Mouse (Mus musculus) midbrain, embryonic 14.5 days (tissue): ENCODE results near the gene Mex3d. TPM values are rescaled to one million over a fixed set of nuclear protein-coding genes. Genes with fewer than 3 reads are reported as not detected.
A peak's percentile ranks its signal among the peaks of the same experiment; 100 is the strongest.

Source experiments
- ATAC-seq: fragments of 200-750 bp; cut with Nextera tagmentation; 2 replicates; pipeline ENCODE4 v1.8.0; 2017; ENCODE audit warnings: moderate number of reproducible peaks, moderate library complexity; ENCODE audit not compliant: low FRiP score, low TSS enrichment
- DNase-seq: peaks from one replicate; pipeline ENCODE4 v3.0.0-alpha.2; 2015
- H3K27ac ChIP-seq: fragments of 300-500 bp; sonication (generic); replicated peaks from 2 replicates; pipeline ENCODE4 v1.5.1; 2014; ENCODE audit warnings: mild to moderate bottlenecking, low read depth, low read length, moderate library complexity
- H3K27me3 ChIP-seq: fragments of 300-500 bp; sonication (generic); 2 replicates; pipeline ENCODE4 v1.6.1; 2014; ENCODE audit warnings: low read length, control low read depth, mixed read lengths; ENCODE audit not compliant: control insufficient read depth, insufficient read depth
- H3K36me3 ChIP-seq: fragments of 300-500 bp; sonication (generic); 2 replicates; pipeline ENCODE4 v1.6.1; 2014; ENCODE audit warnings: low read length, control low read depth; ENCODE audit not compliant: control insufficient read depth, insufficient read depth
- H3K4me1 ChIP-seq: fragments of 300-500 bp; sonication (generic); 2 replicates; pipeline ENCODE4 v1.6.1; 2014; ENCODE audit warnings: mild to moderate bottlenecking, antibody characterized with exemption, low read length, control low read depth; ENCODE audit not compliant: control insufficient read depth, insufficient read depth
- H3K4me2 ChIP-seq: fragments of 300-500 bp; sonication (generic); 2 replicates; pipeline ENCODE4 v1.6.1; 2014; ENCODE audit warnings: mild to moderate bottlenecking, low read length, moderate library complexity
- H3K4me3 ChIP-seq: fragments of 300-500 bp; sonication (generic); replicated peaks from 2 replicates; pipeline ENCODE4 v1.5.1; 2014; ENCODE audit warnings: low read depth, low read length
- H3K9ac ChIP-seq: fragments of 300-500 bp; sonication (generic); replicated peaks from 2 replicates; pipeline ENCODE4 v1.6.1; 2014; ENCODE audit warnings: mild to moderate bottlenecking, low read length, moderate library complexity
- H3K9me3 ChIP-seq: fragments of 300-500 bp; sonication (generic); 2 replicates; pipeline ENCODE4 v1.6.1; 2016; ENCODE audit warnings: low read length, control low read depth, mixed read lengths; ENCODE audit not compliant: control insufficient read depth
- WGBS: fragments of 180-500 bp; shearing (Covaris S2); extraction: QIAGEN DNeasy Blood & Tissue Kit; methylation state at CpG from one replicate; pipeline ENCODE4 v1.1.7; 2014; 5-methylcytosine and 5-hydroxymethylcytosine counted together
- polyA plus RNA-seq: library from polyadenylated mRNA; unstranded; fragments of >200 nt; fragmentation: Nextera tagmentation; extraction: Ambion mirVana; gene quantifications from 2 replicates; pipeline ENCODE4 v1.2.1, GENCODE M21; 2014

The Mex3d gene
- polyA plus RNA-seq, 1 experiment from 2014 or later, result 17.3 TPM

DNA sequence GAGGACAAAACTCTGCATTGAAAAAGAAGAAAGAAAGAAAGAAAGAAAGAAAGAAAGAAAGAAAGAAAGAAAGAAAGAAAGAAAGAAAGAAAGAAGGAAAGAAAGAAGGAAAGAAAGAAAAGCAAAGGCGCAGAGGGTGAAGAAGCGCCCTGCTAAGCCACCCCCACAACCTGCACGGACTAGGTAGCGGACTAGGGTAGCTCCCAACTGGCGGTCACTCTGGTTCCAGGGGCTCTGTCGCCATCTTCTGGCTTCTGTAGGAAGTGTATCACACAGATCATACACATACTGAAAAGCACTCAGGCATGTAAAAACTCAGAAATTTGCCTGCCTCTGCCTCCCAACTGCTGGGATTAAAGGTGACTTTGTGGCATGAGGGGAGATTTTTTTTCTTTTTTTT lies 13.4 kb downstream of the Mex3d start:
- Histone ChIP-seq H3K9me3 (no peaks in the 10 kb centered on the region), H3K4me1 (peaks cover 11% of the 10 kb centered on the region; the same call in 1 of the 2 replicates), H3K4me2 (no peak overlapping the region), H3K36me3 (peaks cover 1% of the 10 kb centered on the region), H3K27me3 (no peaks in the 10 kb centered on the region), H3K27ac (no peak overlapping the region), H3K9ac (no peak overlapping the region), H3K4me3 (no peak overlapping the region)
- peak; percentile 72 for DNase-seq
- no peak for ATAC-seq
- WGBS, result 23% methylated on average over 6 of the region's 6 CpGs

DNA sequence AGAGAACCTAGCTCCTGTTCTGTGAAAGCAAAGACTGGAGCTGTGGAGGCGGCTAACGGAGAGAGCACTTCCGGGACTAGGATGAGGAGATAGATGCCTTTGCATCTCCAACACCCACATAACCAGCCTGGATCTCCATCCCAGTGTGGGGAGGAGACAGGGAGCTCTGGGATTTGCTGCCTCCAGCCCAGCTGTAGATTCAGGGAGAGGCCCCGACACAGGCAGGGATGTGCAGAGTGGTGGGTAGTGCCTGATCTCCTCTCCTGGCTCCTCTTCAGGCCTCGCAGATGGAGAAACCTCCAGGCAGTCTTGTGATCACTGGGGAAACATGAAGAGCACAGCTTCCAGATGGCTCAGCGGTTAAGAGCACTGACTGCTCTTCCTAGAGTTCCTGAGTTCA lies 14.8 kb downstream of the Mex3d start:
- H3K4me3 ChIP-seq, result no peak overlapping the region
- DNase-seq, result no peak
- H3K4me1 ChIP-seq, result peaks cover 11% of the 10 kb centered on the region; the same call in 1 of the 2 replicates
- no peaks in the 10 kb centered on the region for H3K9me3 ChIP-seq
- no peaks in the 10 kb centered on the region for H3K27me3 ChIP-seq
- H3K9ac ChIP-seq, result no peak overlapping the region
- no peak overlapping the region for H3K4me2 ChIP-seq
- 83% methylated on average over 6 of the region's 6 CpGs for WGBS
- no peaks in the 10 kb centered on the region for H3K36me3 ChIP-seq
- H3K27ac ChIP-seq, result no peak overlapping the region
- ATAC-seq, result no peak

DNA sequence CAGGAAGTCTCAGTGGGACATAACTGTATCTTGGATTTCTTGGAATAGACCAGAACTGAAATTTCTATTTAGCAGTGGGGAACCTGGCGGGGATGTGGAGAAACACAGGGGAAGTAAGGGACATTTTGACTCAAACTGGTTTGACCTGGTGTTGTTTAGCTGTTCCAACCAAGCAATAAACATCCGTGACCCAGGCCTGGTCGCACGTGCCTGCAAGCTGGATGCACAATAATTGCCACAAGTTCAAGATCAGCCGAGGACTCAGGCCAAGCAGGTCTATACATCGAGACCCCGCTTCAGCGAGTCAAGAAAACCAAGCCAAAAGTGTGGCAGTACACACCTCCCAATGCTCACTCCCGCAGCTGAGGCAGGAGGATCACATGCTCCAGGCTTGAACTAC lies 15.5 kb downstream of the Mex3d start:
- Histone ChIP-seq H3K27ac (no peak overlapping the region), H3K36me3 (no peaks in the 10 kb centered on the region), H3K9me3 (no peaks in the 10 kb centered on the region), H3K4me1 (peaks cover 11% of the 10 kb centered on the region; the same call in 1 of the 2 replicates), H3K27me3 (no peaks in the 10 kb centered on the region), H3K9ac (no peak overlapping the region; the same call in 1 of the 2 replicates), H3K4me3 (no peak overlapping the region), H3K4me2 (peak overlapping the region; percentile 41)
- ATAC-seq (no peak), DNase-seq (no peak)
- 55% methylated on average over 9 of the region's 9 CpGs for WGBS

DNA sequence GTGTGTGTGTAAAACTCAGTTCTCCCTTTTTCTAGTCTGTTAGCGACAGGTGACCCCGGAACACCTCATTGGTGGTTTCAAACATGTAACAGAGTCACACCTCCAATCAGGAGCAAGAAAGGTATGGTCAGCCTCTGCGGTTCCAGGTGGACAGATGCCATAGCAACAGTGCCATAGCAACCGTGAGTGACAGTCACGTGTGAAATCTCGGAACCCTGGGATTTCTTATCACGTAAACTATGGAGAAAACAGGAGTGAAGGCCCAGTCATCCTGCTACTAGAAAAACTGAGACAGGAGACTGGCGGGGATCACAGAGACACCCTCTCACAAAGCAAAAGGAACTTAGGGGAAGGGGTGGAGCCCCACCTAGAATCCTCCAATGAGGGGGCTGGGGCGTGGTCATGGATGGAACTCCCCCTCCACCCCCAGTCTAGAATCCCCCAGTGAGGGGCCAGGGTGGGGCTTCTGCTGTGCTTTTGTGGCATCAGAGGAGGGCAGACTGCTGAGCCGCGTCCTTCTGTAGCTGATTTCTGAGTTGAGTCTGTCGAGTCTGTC lies 16.0 kb downstream of the Mex3d start:
- ATAC-seq, result peak; percentile 63; the same call in 1 of the 2 replicates
- H3K9ac ChIP-seq, result no peak overlapping the region; the same call in 1 of the 2 replicates

DNA sequence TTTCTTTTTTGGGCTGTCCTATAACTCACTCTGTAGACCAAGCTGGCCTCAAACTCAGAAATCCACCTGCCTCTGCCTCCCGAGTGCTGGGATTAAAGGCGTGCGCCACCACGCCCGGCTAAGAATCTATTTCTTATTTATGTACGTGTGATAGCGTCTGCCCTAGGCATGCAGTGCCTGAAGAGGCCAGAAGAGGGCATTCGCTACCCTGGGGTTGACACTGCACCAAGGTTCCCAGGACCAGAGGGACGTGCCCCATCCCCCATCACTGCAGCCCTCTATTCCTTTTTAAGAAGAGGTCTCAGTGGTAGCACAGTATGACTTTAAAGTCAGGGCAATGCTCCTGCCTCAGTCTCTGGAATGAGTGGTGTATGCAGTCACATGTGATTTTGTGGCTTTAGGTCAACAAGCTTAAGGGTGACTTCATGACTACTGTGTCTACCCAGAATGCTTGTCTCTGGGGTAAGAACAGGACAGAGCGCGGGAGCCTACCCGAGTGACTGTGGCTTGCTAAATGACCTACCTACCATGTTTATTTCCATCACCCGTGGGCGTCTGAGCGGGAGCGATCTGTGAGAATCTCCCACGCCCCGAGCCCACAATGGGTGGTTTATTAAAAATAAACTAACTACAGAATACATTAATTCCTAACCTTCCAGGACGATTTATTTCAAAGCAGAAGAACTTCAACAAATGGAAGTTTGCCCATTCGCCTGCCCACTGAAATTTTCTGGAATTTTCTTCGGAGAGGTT lies 17.3 kb downstream of the Mex3d start:
- Histone ChIP-seq H3K27ac (no peak overlapping the region), H3K9me3 (no peaks in the 10 kb centered on the region), H3K4me2 (no peak overlapping the region), H3K27me3 (no peaks in the 10 kb centered on the region), H3K9ac (no peak overlapping the region), H3K36me3 (no peaks in the 10 kb centered on the region), H3K4me1 (peaks cover 11% of the 10 kb centered on the region; the same call in 1 of the 2 replicates), H3K4me3 (no peak overlapping the region)
- ATAC-seq (no peak), DNase-seq (no peak)
- WGBS, result 85% methylated on average over 21 of the region's 21 CpGs

More for the DNA sequence above, 16.0 kb downstream of the Mex3d start:
- H3K27ac ChIP-seq, result no peak overlapping the region
- WGBS, result 3% methylated on average over 12 of the region's 12 CpGs
- H3K4me2 ChIP-seq, result peak overlapping the region; percentile 41
- H3K9me3 ChIP-seq, result no peaks in the 10 kb centered on the region
- DNase-seq, result peak; percentile 77
- no peaks in the 10 kb centered on the region for H3K36me3 ChIP-seq
- H3K27me3 ChIP-seq, result no peaks in the 10 kb centered on the region
- peaks cover 11% of the 10 kb centered on the region; the same call in 1 of the 2 replicates for H3K4me1 ChIP-seq
- H3K4me3 ChIP-seq, result no peak overlapping the region

DNA sequence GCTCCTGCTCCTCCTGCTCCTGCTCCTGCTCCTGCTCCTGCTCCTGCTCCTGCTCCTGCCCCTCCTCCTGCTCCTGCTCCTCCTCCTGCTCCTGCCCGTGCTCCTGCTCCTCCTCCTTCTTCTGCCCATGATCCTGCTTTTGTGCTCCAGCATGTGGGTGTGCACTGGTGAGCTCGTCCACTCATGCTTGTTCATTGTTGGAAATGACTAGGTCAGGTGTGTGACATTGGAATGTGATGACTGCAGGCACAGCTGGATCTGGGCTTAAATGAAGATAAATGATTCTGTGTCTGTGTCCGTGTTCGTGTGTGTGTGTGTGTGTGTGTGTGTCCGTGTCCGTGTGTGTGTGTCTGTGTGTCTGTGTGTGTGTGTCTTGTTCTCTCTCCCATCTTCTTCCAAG lies 19.1 kb downstream of the Mex3d start:
- no peak for ATAC-seq
- 93% methylated on average over 6 of the region's 6 CpGs for whole genome bisulfite sequencing
- no peak overlapping the region for H3K4me2 ChIP-seq
- no peak overlapping the region for H3K9ac ChIP-seq
- no peaks in the 10 kb centered on the region for H3K27me3 ChIP-seq
- no peak overlapping the region for H3K27ac ChIP-seq
- no peak for DNase-seq
- H3K4me1 ChIP-seq, result peaks cover 11% of the 10 kb centered on the region; the same call in 1 of the 2 replicates
- H3K9me3 ChIP-seq, result no peaks in the 10 kb centered on the region
- H3K4me3 ChIP-seq, result no peak overlapping the region
- no peaks in the 10 kb centered on the region for H3K36me3 ChIP-seq

DNA sequence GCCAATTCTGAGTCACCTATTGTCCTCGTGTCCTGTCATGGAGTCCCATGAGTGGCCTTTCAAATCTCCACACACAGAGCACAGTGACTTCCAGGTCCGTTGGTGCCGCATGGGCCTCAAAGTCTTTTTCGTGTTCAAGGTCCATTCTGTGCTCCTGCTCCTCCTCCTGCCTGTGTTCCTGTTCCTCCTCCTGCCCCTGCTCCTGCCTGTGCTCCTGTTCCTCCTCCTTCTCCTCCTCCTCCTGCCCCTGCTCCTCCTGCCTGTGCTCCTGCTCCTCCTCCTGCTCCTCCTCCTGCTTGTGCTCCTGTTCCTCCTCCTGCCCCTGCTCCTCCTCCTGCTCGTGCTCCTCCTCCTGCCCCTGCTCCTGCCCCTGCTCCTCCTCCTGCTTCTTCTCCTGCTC lies 19.5 kb downstream of the Mex3d start:
- ATAC-seq (no peak), DNase-seq (no peak)
- Histone ChIP-seq H3K27me3 (no peaks in the 10 kb centered on the region), H3K4me1 (peaks cover 11% of the 10 kb centered on the region; the same call in 1 of the 2 replicates), H3K27ac (no peak overlapping the region), H3K4me2 (no peak overlapping the region), H3K4me3 (no peak overlapping the region), H3K36me3 (no peaks in the 10 kb centered on the region), H3K9ac (no peak overlapping the region), H3K9me3 (no peaks in the 10 kb centered on the region)
- 59% methylated on average over 5 of the region's 5 CpGs for WGBS

DNA sequence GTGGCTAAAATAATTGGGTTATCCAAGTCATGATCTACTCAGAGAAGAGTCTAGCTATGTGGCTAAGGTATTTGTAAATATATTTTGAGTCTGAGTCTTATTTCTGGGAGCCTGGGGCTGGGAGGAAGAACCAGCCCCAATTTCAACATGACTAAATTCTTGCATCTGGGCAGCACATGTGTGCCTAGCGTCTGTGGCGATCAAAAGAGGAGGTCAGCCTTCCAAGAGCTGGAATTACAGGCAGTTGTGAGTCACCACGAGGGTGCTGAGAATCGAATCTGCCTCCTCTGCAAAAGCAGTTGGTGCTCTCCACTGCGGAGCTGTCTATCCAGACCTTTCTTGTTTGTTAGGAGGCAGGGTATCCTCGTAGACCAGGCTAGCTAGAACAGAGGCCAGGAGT lies 21.7 kb downstream of the Mex3d start:
- Histone ChIP-seq H3K27ac (no peak overlapping the region), H3K4me1 (no peaks in the 10 kb centered on the region), H3K4me2 (no peak overlapping the region), H3K9ac (no peak overlapping the region), H3K9me3 (no peaks in the 10 kb centered on the region), H3K4me3 (no peak overlapping the region), H3K36me3 (no peaks in the 10 kb centered on the region), H3K27me3 (no peaks in the 10 kb centered on the region)
- no peak for DNase-seq
- ATAC-seq, result no peak
- 62% methylated on average over 6 of the region's 6 CpGs for WGBS

DNA sequence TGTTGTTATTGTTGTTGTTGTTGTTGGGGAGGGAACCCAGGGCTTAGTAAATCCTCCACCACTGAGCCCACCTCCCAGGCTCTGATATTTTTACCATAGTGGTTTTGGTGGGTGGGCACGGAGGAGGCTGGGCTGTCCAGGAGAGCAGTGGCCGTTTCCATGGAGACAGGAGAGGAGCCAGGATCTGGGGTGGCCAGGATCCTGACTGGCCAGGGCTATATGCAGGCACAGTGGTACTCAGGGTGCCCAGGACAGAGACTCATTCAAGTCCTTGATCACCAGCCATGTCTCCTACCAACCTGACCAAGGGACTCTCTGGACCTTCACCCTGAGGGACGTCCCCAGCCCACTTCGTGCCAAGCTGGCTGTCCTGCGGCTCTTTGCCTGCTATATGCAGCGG lies 23.7 kb downstream of the Mex3d start:
- 26% methylated on average over 6 of the region's 6 CpGs for WGBS
- H3K36me3 ChIP-seq, result no peaks in the 10 kb centered on the region
- H3K4me2 ChIP-seq, result no peak overlapping the region
- no peak overlapping the region for H3K4me3 ChIP-seq
- ATAC-seq (no peak), DNase-seq (no peak)
- peaks cover under 1% of the 10 kb centered on the region; the same call in 1 of the 2 replicates for H3K27me3 ChIP-seq
- no peaks in the 10 kb centered on the region for H3K9me3 ChIP-seq
- no peak overlapping the region for H3K9ac ChIP-seq
- no peaks in the 10 kb centered on the region for H3K4me1 ChIP-seq
- H3K27ac ChIP-seq, result no peak overlapping the region
